Mouse (Mus musculus): ENCODE data around the gene Pnldc1.

- TF ChIP-seq POLR2A (IDR thresholded peaks at IDR 0.05; ENCODE audit: extremely low read depth, insufficient read depth, low read length) (no peak), CTCF (IDR thresholded peaks at IDR 0.05; ENCODE audit: extremely low read depth, insufficient read depth, low read length) (no peak)
Observed at GRCm38 (mm10) chr17:12897674-12898073, 12.4 kb downstream of the Pnldc1 start.

Data from cortical plate, adult 2 months (tissue).